8 mouse cellular contexts compared by ENCODE assay signal in the genomic region with DNA sequence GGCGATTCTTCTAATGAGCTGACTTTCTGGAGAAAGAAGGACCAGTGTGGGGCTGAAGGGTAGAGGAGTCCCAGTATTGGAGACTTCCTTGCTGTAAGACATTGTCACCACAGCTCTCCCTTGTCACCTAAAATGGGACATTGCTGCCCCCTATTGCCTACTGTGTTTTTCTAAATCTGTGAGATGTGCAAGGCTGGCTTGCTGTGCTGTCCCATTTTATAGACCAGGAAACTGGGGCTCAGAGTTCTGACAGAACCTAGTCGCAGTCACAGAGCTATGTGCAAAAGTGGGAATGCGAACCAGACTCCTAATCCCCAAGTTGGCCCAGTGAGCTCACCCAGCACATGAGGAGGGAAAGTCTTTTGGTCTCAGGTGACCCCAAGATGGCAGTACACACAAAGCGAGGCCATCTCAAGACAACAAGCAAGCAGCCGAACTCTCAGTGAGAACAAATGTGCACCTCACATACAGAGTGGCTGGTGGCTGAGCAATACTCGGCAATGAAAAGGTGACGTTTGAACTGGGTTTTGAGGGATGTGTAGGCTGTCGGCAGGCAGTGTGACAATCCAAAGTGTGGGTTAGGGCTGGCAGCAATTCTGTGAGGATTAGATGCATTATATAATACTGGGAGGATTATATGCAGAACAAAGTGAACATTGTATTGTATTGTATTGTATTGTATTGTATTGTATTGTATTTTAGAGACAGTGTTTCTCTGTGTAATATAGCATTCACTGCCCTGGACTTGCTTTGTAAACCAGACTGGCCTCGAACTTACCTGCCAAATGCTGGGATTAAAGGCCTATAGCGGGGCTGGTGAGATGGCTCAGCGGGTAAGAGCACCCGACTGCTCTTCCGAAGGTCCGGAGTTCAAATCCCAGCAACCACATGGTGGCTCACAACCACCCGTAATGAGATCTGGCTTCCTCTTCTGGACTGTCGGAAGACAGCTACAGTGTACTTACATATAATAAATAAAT. TPM values are rescaled to one million over a fixed set of nuclear protein-coding genes. Genes with fewer than 3 reads are reported as not detected.
DNase-seq lines count a peak whose midpoint lies in the region; ATAC-seq and TF ChIP-seq lines count a peak whose summit lies in the region.

No protein-coding gene starts in this region.

- H3K4me2 ChIP-seq in heart, postnatal 0 days (ENCODE audit: low read depth, low read length): no peak overlapping the region

- TF ChIP-seq EP300 in heart, postnatal 0 days (IDR thresholded peaks at IDR 0.05; ENCODE audit: low read depth): no peak

- no peak for ATAC-seq in heart, postnatal 0 days (ENCODE audit: insufficient read depth, low read depth)

- no peaks in the 10 kb centered on the region for H3K27me3 ChIP-seq in heart, postnatal 0 days (ENCODE audit: control insufficient read depth, insufficient read depth, low read length)

- no peak for TF ChIP-seq POLR2A in brain, embryonic 14.5 days (IDR thresholded peaks at IDR 0.05; ENCODE audit: borderline replicate concordance, extremely low read depth, insufficient read depth, insufficient read length, poor library complexity, severe bottlenecking)

- intact Hi-C loops in left cerebral cortex, postnatal 14 days (cut with DNase I): loop anchor here (5.0 kb wide), 1 partner anchor 102 kb away; a partner anchor contains a TSS

- H3K9me3 ChIP-seq in heart, postnatal 0 days (replicated peaks; ENCODE audit: control insufficient read depth, low read length): no peaks in the 10 kb centered on the region

- no peak overlapping the region for H3K9ac ChIP-seq in heart, postnatal 0 days (replicated peaks; ENCODE audit: low read depth, low read length)

- H3K4me3 ChIP-seq in heart, postnatal 0 days (ENCODE audit: low read depth, low read length): no peak overlapping the region

- H3K36me3 ChIP-seq in heart, postnatal 0 days (replicated peaks; ENCODE audit: control insufficient read depth, insufficient read depth, low read length): peaks cover 10% of the 10 kb centered on the region

- TF ChIP-seq CTCF in brain, embryonic 14.5 days (IDR thresholded peaks at IDR 0.05; ENCODE audit: borderline replicate concordance, extremely low read depth, insufficient read depth, insufficient read length): peak; percentile 42; the same call in 1 of the 2 replicates
- peak; percentile 71 for TF ChIP-seq CTCF in heart, postnatal 0 days (IDR thresholded peaks at IDR 0.05; ENCODE audit: low read depth)

- peak; percentile 36 for DNase-seq in gastrocnemius, postnatal 25 days
- DNase-seq in gastrocnemius, postnatal 10 days: no peak
- DNase-seq in CD4-positive, CD25-positive, alpha-beta regulatory T cell, adult 2 months (ENCODE audit: low read depth, low spot score): peak; percentile 88
- peak; percentile 68 for DNase-seq in brain, embryonic 14.5 days (ENCODE audit: low read depth)
- peak; percentile 47 for DNase-seq in heart, postnatal 0 days (ENCODE audit: low spot score)
- peak; percentile 74 to 76 for DNase-seq in left cerebral cortex, postnatal 14 days (ENCODE audit: low spot score in 2 of 2)
- DNase-seq in retina, postnatal 1 day: peak; percentile 70
- no peak for DNase-seq in ovary, postnatal 36 days (ENCODE audit: low spot score)

- H3K4me1 ChIP-seq in heart, postnatal 0 days (ENCODE audit: control insufficient read depth, insufficient read depth): peaks cover 13% of the 10 kb centered on the region

- H3K27ac ChIP-seq in heart, postnatal 0 days (ENCODE audit: low read depth): no peak overlapping the region

- WGBS in heart, postnatal 0 days: 75% methylated on average over 14 of the region's 16 CpGs

RNA-seq across cellular contexts. Expression of a gene that starts 1.4 kb away (rescaled TPM):
- total RNA-seq in gastrocnemius, postnatal 25 days (2021): 100 to 1,000 TPM; 145 to 151 TPM
- 100 to 1,000 TPM; 158 to 163 TPM for total RNA-seq in gastrocnemius, postnatal 10 days (2021)
- 142 and 146 TPM in 2 replicates for polyA plus RNA-seq in brain, embryonic 14.5 days (2012; rRNA removed)
- 331 and 388 TPM in 2 replicates for total RNA-seq in heart, postnatal 0 days (2014; rRNA removed; ENCODE audit: low replicate concordance)
- polyA plus RNA-seq in heart, postnatal 0 days (2015; fragmentation: Nextera tagmentation; extraction: Ambion mirVana): 389 and 404 TPM in 2 replicates
- 100 to 1,000 TPM; 103 to 104 TPM for total RNA-seq in left cerebral cortex, postnatal 14 days (2021)

RNA-seq across cellular contexts. Expression of a gene that starts 7.9 kb away (rescaled TPM):
- 100 to 1,000 TPM; 121 to 144 TPM for total RNA-seq in gastrocnemius, postnatal 25 days (2021)
- 10 to 100 TPM; 48.9 to 49.3 TPM for total RNA-seq in gastrocnemius, postnatal 10 days (2021)
- polyA plus RNA-seq in brain, embryonic 14.5 days (2012; rRNA removed): 8.4 and 11.7 TPM in 2 replicates
- total RNA-seq in heart, postnatal 0 days (2014; rRNA removed; ENCODE audit: low replicate concordance): 34.7 and 52.1 TPM in 2 replicates
- 39.0 and 40.5 TPM in 2 replicates for polyA plus RNA-seq in heart, postnatal 0 days (2015; fragmentation: Nextera tagmentation; extraction: Ambion mirVana)
- total RNA-seq in left cerebral cortex, postnatal 14 days (2021): 10 to 100 TPM; 42.5 to 57.5 TPM

RNA-seq across cellular contexts. Expression of a gene that starts 13.6 kb away (rescaled TPM):
- 1 to 10 TPM; 4.3 to 4.8 TPM for total RNA-seq in gastrocnemius, postnatal 25 days (2021)
- total RNA-seq in gastrocnemius, postnatal 10 days (2021): 1 to 10 TPM; 4.9 to 6.0 TPM
- 31.8 and 32.3 TPM in 2 replicates for polyA plus RNA-seq in brain, embryonic 14.5 days (2012; rRNA removed)
- 1.1 and 5.2 TPM in 2 replicates for total RNA-seq in heart, postnatal 0 days (2014; rRNA removed; ENCODE audit: low replicate concordance)
- polyA plus RNA-seq in heart, postnatal 0 days (2015; fragmentation: Nextera tagmentation; extraction: Ambion mirVana): 4.9 and 5.9 TPM in 2 replicates
- 10 to 100 TPM; 20.5 to 26.3 TPM for total RNA-seq in left cerebral cortex, postnatal 14 days (2021)

RNA-seq across cellular contexts. Expression of a gene that starts 39.8 kb away (rescaled TPM):
- total RNA-seq in gastrocnemius, postnatal 25 days (2021): 10 to 100 TPM; 35.2 to 39.1 TPM
- 10 to 100 TPM; 42.1 to 48.8 TPM for total RNA-seq in gastrocnemius, postnatal 10 days (2021)
- 41.3 and 43.5 TPM in 2 replicates for polyA plus RNA-seq in brain, embryonic 14.5 days (2012; rRNA removed)
- total RNA-seq in heart, postnatal 0 days (2014; rRNA removed; ENCODE audit: low replicate concordance): 23.7 and 58.6 TPM in 2 replicates
- polyA plus RNA-seq in heart, postnatal 0 days (2015; fragmentation: Nextera tagmentation; extraction: Ambion mirVana): 49.5 and 51.5 TPM in 2 replicates
- 10 to 100 TPM; 41.7 to 42.0 TPM for total RNA-seq in left cerebral cortex, postnatal 14 days (2021)

RNA-seq across cellular contexts. Expression of a gene that starts 39.8 kb away (rescaled TPM):
- 10 to 100 TPM; 14.6 to 16.2 TPM for total RNA-seq in gastrocnemius, postnatal 25 days (2021)
- 10 to 100 TPM; 17.6 to 18.2 TPM for total RNA-seq in gastrocnemius, postnatal 10 days (2021)
- 70.6 and 82.2 TPM in 2 replicates for polyA plus RNA-seq in brain, embryonic 14.5 days (2012; rRNA removed)
- total RNA-seq in heart, postnatal 0 days (2014; rRNA removed; ENCODE audit: low replicate concordance): 18.9 and 49.7 TPM in 2 replicates
- polyA plus RNA-seq in heart, postnatal 0 days (2015; fragmentation: Nextera tagmentation; extraction: Ambion mirVana): 21.1 and 22.3 TPM in 2 replicates
- total RNA-seq in left cerebral cortex, postnatal 14 days (2021): 10 to 100 TPM; 26.2 to 30.8 TPM

Comparison
In these comparisons a context has a peak if more than half of its experiments do, and no peak if none do; other contexts are left out.
1. DNase-seq: peak in gastrocnemius, postnatal 25 days (single experiment), CD4-positive, CD25-positive, alpha-beta regulatory T cell, adult 2 months (single experiment), brain, embryonic 14.5 days (single experiment), heart, postnatal 0 days (single experiment), left cerebral cortex, postnatal 14 days (2 of 2) and retina, postnatal 1 day (single experiment); none in gastrocnemius, postnatal 10 days (single experiment) and ovary, postnatal 36 days (single experiment).